Mouse (Mus musculus): Measurements from ENCODE around the gene Tefm.

Gene Tefm

DNA sequence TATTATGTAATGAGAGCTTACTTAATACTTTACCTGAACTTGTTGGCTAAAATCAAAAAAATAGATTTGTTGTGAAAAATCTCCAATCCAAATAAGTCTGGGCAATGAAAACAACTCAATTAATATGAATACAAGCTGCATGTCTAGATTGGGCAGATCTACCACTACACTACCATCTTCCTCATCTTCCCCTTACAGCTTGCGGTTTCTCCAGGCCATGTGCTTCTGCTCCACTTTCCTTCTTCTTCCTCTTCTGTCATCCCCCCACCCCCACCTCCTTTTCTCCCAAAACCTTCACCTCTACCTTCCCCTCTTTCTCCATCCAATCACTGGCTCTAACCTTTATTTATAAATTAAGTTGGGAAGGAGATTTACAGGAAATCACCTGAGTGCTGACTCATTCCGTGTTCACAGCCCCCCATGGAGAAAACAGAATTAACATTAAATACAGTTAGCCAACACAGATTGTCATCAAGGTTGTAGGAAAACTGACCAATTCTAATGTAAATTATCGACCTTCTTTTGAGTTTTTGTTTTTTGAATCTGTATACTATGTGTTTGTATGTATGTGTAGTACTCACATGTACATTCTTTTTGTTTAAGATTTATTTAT is 43.4 kb downstream of the Tefm start:
- DNase-seq (ENCODE audit: low spot score) = no peak

DNA sequence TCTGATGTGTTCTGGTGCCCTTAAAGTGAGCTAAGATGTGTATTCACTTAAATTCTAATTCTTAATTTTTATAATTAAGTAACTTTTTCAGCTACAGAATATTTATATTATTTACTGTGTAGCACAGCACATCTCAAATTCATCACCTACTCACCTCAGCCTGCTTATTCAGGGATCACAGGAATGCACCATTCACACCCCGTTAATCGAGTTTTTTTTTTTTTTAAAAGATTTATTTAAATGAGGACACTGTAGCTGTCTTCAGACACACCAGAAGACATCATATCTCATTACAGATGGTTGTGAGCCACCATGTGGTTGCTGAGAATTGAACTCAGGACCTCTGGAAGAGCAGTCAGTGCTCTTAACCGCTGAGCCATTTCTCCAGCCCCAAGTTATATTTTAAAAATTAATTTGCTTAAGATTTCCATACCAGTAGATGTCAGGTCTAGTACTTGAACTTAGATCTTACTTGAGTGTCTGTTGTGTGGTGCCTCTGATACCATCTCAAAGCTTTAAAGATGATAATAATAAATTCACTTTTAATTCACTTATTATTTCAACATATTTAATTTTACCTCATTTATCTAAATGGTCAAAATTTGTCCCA is 51.3 kb downstream of the Tefm start:
- DNase-seq (ENCODE audit: low spot score) = no peak

DNA sequence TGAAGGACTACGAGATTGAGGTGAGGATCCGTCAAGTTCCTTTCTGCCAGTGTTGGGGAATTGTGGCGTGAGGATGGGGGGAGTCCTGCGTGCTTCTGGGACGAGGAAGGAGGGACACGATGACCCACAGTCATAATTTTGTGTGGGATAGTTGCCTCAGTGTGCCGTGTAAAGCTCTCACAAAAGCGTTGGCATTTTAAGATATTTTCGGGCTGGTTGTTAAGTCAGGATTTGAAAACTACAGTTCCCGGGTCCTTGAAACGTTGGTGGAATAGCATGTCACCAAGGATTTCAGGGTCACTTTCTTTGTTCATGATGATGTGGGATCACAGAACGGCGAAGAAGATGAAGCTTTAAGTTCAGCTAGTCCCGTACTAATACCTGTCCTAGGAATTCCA is 52.2 kb downstream of the Tefm start:
- no peak for DNase-seq (ENCODE audit: low spot score)

DNA sequence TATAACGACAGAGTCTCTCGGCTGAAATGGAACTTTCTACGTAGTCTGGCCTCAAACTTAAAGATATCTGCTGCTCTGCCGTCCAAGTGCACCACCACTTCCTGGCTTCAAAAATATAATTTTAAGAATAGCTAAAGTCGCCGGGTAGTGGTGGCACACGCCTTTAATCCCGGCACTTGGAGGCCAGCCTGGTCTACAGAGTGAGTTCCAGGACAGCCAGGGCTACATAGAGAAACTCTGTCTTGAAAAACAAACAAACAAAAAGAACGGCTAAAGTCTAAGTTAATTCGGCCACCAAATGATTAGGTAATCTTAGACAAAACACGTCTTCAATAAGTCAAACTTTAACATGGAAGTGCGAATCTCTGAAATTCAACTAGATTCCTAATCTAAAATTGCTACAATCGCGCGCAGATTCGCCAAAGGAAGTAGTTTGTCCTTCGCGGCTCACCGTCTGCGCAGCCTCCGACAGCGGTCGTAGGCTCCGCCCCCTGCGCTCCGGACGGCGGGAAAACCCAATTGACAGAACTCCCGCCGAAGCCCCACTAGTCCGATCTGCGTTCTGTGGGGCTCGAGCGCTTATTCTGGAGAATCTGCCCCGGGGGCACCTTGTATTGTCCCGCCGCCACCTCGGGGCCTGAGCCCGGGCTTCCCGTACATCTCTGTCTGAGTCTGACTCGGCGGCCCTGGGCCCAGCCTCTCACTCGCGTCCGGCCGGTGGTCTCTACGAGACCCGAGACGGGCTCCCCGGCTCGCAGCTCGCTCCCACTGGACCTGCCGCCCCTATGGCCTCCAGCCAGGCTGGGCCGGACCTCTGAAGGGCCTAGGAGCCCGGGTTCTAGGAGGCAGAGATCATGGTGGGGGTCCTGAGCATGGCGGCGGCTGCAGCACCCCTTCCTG is 52.8 kb downstream of the Tefm start, which contains the start of gene Atad5:
Gene Atad5, plus strand, starts transcription at position 484 of the 900 bp plus-strand sequence.
- DNase-seq (ENCODE audit: low spot score) = peak; percentile 90

DNA sequence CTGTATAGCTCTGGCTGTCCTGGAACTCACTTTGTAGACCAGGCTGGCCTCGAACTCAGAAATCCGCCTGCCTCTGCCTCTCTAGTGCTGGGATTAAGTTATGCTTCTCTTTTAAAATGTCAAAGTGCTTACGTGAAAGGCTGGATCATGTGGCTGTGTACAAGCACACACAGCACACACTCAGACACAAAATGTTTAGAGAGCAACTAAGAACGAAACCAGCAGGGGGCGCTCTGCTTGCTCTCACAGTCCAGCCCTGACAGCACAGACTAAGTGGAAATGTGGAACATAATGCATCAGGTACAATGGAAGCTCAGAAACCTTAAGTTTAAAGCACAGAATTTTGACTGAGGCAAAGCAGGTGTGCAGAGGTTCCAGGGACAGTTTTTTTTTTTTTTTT is 55.1 kb downstream of the Tefm start:
- peak; percentile 88 for DNase-seq (ENCODE audit: low spot score)
